Comparison of ENCODE assay signal across 19 mouse cellular contexts in the genomic region with DNA sequence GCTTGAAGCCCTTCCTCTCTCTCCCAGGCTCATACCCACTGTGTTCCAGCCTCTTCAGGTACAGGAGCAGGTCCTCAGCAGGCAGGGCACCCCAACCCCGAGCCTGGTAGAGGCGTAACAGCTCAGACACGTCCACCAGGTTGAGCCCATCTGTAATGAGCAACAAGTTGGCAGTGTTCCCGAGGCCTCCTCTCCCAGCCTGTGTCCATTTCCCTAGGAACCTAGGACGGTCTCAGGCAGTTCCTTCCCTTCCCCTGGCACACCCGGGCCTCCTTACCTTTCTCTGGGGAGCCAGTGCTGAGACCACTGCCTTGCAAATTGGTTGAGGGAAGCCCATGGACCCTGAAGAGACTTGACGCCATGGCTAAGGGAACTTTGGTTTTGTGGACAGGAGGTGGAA. TPM values are rescaled to one million over a fixed set of nuclear protein-coding genes. Genes with fewer than 3 reads are reported as not detected.
DNase-seq lines count a peak whose midpoint lies in the region; ATAC-seq lines count a peak whose summit lies in the region.
"Had no signal": no experiment of that assay in that cellular context is flagged by ENCODE, and none has a peak within 500 bp of the region (broad histone marks: within the 10 kb centered on the region; RNA-seq: fewer than 3 reads in every experiment).

No protein-coding gene starts in this region.

- H3K9ac ChIP-seq in liver, embryonic 12.5 days = peak overlapping the region; percentile 12; the same call in 1 of the 2 replicates
- H3K9ac ChIP-seq: embryonic facial prominence, embryonic 13.5 days; embryonic facial prominence, embryonic 15.5 days; forebrain, embryonic 12.5 days had no signal

- peaks cover 7% of the 10 kb centered on the region; the same call in 1 of the 2 replicates for H3K4me1 ChIP-seq in liver, embryonic 12.5 days
- H3K4me1 ChIP-seq: embryonic facial prominence, embryonic 13.5 days; embryonic facial prominence, embryonic 15.5 days; forebrain, embryonic 12.5 days had no signal

- no peak overlapping the region for H3K4me2 ChIP-seq in liver, embryonic 12.5 days
- H3K4me2 ChIP-seq: embryonic facial prominence, embryonic 13.5 days; embryonic facial prominence, embryonic 15.5 days; forebrain, embryonic 12.5 days had no signal

- no peak overlapping the region for H3K27ac ChIP-seq in liver, embryonic 12.5 days
- H3K27ac ChIP-seq: embryonic facial prominence, embryonic 13.5 days; embryonic facial prominence, embryonic 15.5 days; forebrain, embryonic 10.5 days; forebrain, embryonic 12.5 days had no signal

- no peak for ATAC-seq in liver, embryonic 12.5 days
- ATAC-seq: forebrain, embryonic 14.5 days; forebrain, embryonic 16.5 days had no signal

- H3K4me3 ChIP-seq in liver, embryonic 12.5 days = no peak overlapping the region
- H3K4me3 ChIP-seq: embryonic facial prominence, embryonic 13.5 days; embryonic facial prominence, embryonic 15.5 days; erythroblast, embryonic 14.5 days; forebrain, embryonic 10.5 days; forebrain, embryonic 12.5 days had no signal

- H3K36me3 ChIP-seq in liver, embryonic 12.5 days = peaks cover 89% of the 10 kb centered on the region

- 69% methylated on average over 7 of the region's 7 CpGs for WGBS in liver, embryonic 12.5 days (ENCODE audit: insufficient replicate concordance)

- no peaks in the 10 kb centered on the region for H3K27me3 ChIP-seq in liver, embryonic 12.5 days (replicated peaks)
- H3K27me3 ChIP-seq: embryonic facial prominence, embryonic 13.5 days; embryonic facial prominence, embryonic 15.5 days; forebrain, embryonic 12.5 days had no signal

- intact Hi-C loops in heart, postnatal 14 days (cut with DNase I) = no loop called here

- H3K9me3 ChIP-seq in liver, embryonic 12.5 days (replicated peaks) = no peaks in the 10 kb centered on the region
- H3K9me3 ChIP-seq: embryonic facial prominence, embryonic 13.5 days; embryonic facial prominence, embryonic 15.5 days; forebrain, embryonic 10.5 days; forebrain, embryonic 12.5 days had no signal

- peak; percentile 47 to 49 for DNase-seq in cerebellum, postnatal 10 days
- no peak for DNase-seq in cerebellum, adult 9-10 months
- peak; percentile 79 for DNase-seq in heart, adult 11 months
- DNase-seq in heart, postnatal 14 days = no peak
- DNase-seq in liver = no peak
- DNase-seq: adrenal gland, adult 2 months; adrenal gland, postnatal 10 days; cerebellum, adult 11 months; cerebellum, adult 2 months; cerebellum, adult 9-11 months; embryo, embryonic 11 days had no signal

RNA-seq across cellular contexts. Expression of a gene that starts 20.8 kb away (rescaled TPM):
- total RNA-seq in heart, postnatal 14 days (2021) = 1 to 10 TPM; 3.4 to 6.1 TPM
- 13.1 and 13.9 TPM in 2 replicates for polyA plus RNA-seq in liver, embryonic 12.5 days (2016; fragmentation: Nextera tagmentation; extraction: Ambion mirVana)

RNA-seq across cellular contexts. Expression of a gene that starts 21.0 kb away (rescaled TPM):
- total RNA-seq in heart, postnatal 14 days (2021) = 10 to 100 TPM; 54.0 to 61.4 TPM
- polyA plus RNA-seq in liver, embryonic 12.5 days (2016; fragmentation: Nextera tagmentation; extraction: Ambion mirVana) = 90.4 and 90.9 TPM in 2 replicates

RNA-seq across cellular contexts. Expression of a gene that starts 23.2 kb away (rescaled TPM):
- total RNA-seq in heart, postnatal 14 days (2021) = under 1 TPM; 0.51 to 0.67 TPM
- 0.24 and 0.48 TPM in 2 replicates for polyA plus RNA-seq in liver, embryonic 12.5 days (2016; fragmentation: Nextera tagmentation; extraction: Ambion mirVana)
- polyA plus RNA-seq: erythroblast, embryonic 14.5 days had no signal

RNA-seq across cellular contexts. Expression of a gene that starts 37.4 kb away (rescaled TPM):
- under 1 TPM; 0.34 to 0.48 TPM for total RNA-seq in heart, postnatal 14 days (2021)
- polyA plus RNA-seq in liver, embryonic 12.5 days (2016; fragmentation: Nextera tagmentation; extraction: Ambion mirVana) = 1.5 and 1.7 TPM in 2 replicates

Comparison
In these comparisons a context has a peak if more than half of its experiments do, and no peak if none do; other contexts are left out.
1. DNase-seq: peak in cerebellum, postnatal 10 days (2 of 2) and heart, adult 11 months (single experiment); none in cerebellum, adult 9-10 months (single experiment), heart, postnatal 14 days (0 of 2) and liver (single experiment).